Mouse (Mus musculus) megakaryocyte, embryonic 14.5 days (primary cell): Measurements from ENCODE around the gene Cant1.

Experiments
- FLI1 ChIP-seq: IDR thresholded peaks from 2 replicates; pipeline ENCODE4 v1.6.1; 2012; ENCODE audit warnings: low read length, inconsistent platforms, mixed read lengths
- GATA1 ChIP-seq: IDR thresholded peaks from 3 replicates; pipeline ENCODE4 v1.6.1; 2012; ENCODE audit warnings: mixed read lengths, low read length, inconsistent platforms, borderline replicate concordance

GRCm38 (mm10) chr11:118366559-118366958, 52.3 kb downstream of the Cant1 start:
- TF ChIP-seq GATA1, result no peak
- TF ChIP-seq FLI1, result no peak
